Mouse (Mus musculus) thymus, adult 2 months (tissue): ENCODE measurements around the gene Apobec3. TPM values are rescaled to one million over a fixed set of nuclear protein-coding genes. Genes with fewer than 3 reads are reported as not detected.

Experiments used
- DNase-seq: peaks from one replicate; pipeline ENCODE4 v3.0.0; 2021
- H3K27ac ChIP-seq: fragments of 200-500 bp; 2 replicates; pipeline ENCODE4 v1.5.1; 2012; ENCODE audit warnings: low read length, control low read depth; ENCODE audit not compliant: control insufficient read depth, insufficient read depth
- H3K27me3 ChIP-seq: fragments of 200-500 bp; 2 replicates; pipeline ENCODE4 v1.6.1; 2012; ENCODE audit warnings: mild to moderate bottlenecking, low read length, moderate library complexity, mixed read lengths; ENCODE audit not compliant: control insufficient read depth, insufficient read depth
- H3K36me3 ChIP-seq: fragments of 200-500 bp; 2 replicates; pipeline ENCODE4 v1.6.1; 2012; ENCODE audit warnings: mild to moderate bottlenecking, low read length, moderate library complexity; ENCODE audit not compliant: control insufficient read depth, insufficient read depth
- H3K4me1 ChIP-seq: fragments of 200-500 bp; replicated peaks from 2 replicates; pipeline ENCODE4 v1.6.1; 2012; ENCODE audit warnings: low read length; ENCODE audit not compliant: control insufficient read depth, insufficient read depth
- H3K4me3 ChIP-seq: fragments of 200-500 bp; 2 replicates; pipeline ENCODE4 v1.5.1; 2012; ENCODE audit warnings: mild to moderate bottlenecking, low read length, control low read depth, moderate library complexity; ENCODE audit not compliant: control insufficient read depth, insufficient read depth
- CTCF ChIP-seq: fragments of 200-500 bp; IDR thresholded peaks from 2 replicates; pipeline ENCODE4 v1.5.1; 2012; ENCODE audit warnings: mild to moderate bottlenecking, control low read depth, low read length, moderate library complexity, borderline replicate concordance; ENCODE audit not compliant: control insufficient read depth, poor library complexity, insufficient read depth; ENCODE audit errors: extremely low read depth
- POLR2A ChIP-seq: fragments of 200-500 bp; IDR thresholded peaks from 2 replicates; pipeline ENCODE4 v1.6.1; 2012; ENCODE audit warnings: mild to moderate bottlenecking, low read length, control low read depth, moderate library complexity; ENCODE audit not compliant: control insufficient read depth, poor library complexity, insufficient read depth; ENCODE audit errors: extremely low read depth
- WGBS: fragments of 180-500 bp; shearing (Covaris S2); methylation state at CpG from one replicate; pipeline ENCODE4 v1.1.7; 2018; 5-methylcytosine and 5-hydroxymethylcytosine counted together
- polyA plus RNA-seq: library from polyadenylated mRNA; depleted of rRNA; stranded (reverse); fragments of >200 nt; gene quantifications from 2 replicates; pipeline ENCODE4 v1.2.3, GENCODE M21; 2012; rRNA removed

Apobec3 gene
- polyA plus RNA-seq = 92.3 and 98.5 TPM in 2 replicates

GRCm38 (mm10) chr15:79891436-79892212 lies at the start of gene Apobec3:
Gene Apobec3 (plus strand): TSS chr15:79891659.
- peak; percentile 86 for DNase-seq
- Histone ChIP-seq H3K27ac (peak within 1 kb of the TSS; percentile 93), H3K27me3 (no peaks in the 10 kb centered on the region), H3K4me1 (peaks cover 32% of the 10 kb centered on the region), H3K36me3 (peaks cover 6% of the 10 kb centered on the region; the same call in 1 of the 2 replicates), H3K4me3 (peak within 1 kb of the TSS; percentile 91)
- TF ChIP-seq CTCF (peak; percentile 83; the same call in 1 of the 2 replicates), POLR2A (no peak)
- WGBS = under 1% methylated on average over 20 of the region's 20 CpGs

- no peak for TF ChIP-seq CTCF
- TF ChIP-seq POLR2A = no peak
- H3K27me3 ChIP-seq = no peaks in the 10 kb centered on the region
- H3K4me3 ChIP-seq = no peak overlapping the region
- DNase-seq = no peak
- no peaks in the 10 kb centered on the region for H3K36me3 ChIP-seq
- H3K27ac ChIP-seq = no peak overlapping the region
- 97% methylated on average over 3 of the region's 3 CpGs for WGBS
- H3K4me1 ChIP-seq = no peaks in the 10 kb centered on the region
Observed at GRCm38 (mm10) chr15:79842985-79843384, 48.5 kb upstream of the Apobec3 start.

- Histone ChIP-seq H3K4me1 (no peaks in the 10 kb centered on the region), H3K27me3 (no peaks in the 10 kb centered on the region), H3K4me3 (no peak overlapping the region), H3K27ac (no peak overlapping the region), H3K36me3 (no peaks in the 10 kb centered on the region)
- no peak for DNase-seq
- TF ChIP-seq POLR2A = no peak
- no peak for TF ChIP-seq CTCF
- 95% methylated on average over 4 of the region's 4 CpGs for WGBS
Observed at GRCm38 (mm10) chr15:79845986-79846385, 45.5 kb upstream of the Apobec3 start.

- no peaks in the 10 kb centered on the region for H3K36me3 ChIP-seq
- WGBS = 69% methylated on average over 5 of the region's 5 CpGs
- H3K27me3 ChIP-seq = no peaks in the 10 kb centered on the region
- TF ChIP-seq POLR2A (no peak), CTCF (no peak)
- H3K4me1 ChIP-seq = no peaks in the 10 kb centered on the region
- H3K4me3 ChIP-seq = no peak overlapping the region
- H3K27ac ChIP-seq = no peak overlapping the region
- DNase-seq = no peak
Observed at GRCm38 (mm10) chr15:79847100-79847499, 44.4 kb upstream of the Apobec3 start.

- WGBS = 84% methylated on average over 2 of the region's 2 CpGs
- Histone ChIP-seq H3K4me3 (no peak overlapping the region), H3K36me3 (no peaks in the 10 kb centered on the region), H3K27me3 (no peaks in the 10 kb centered on the region), H3K4me1 (no peaks in the 10 kb centered on the region), H3K27ac (no peak overlapping the region)
- TF ChIP-seq POLR2A (no peak), CTCF (no peak)
- no peak for DNase-seq
Observed at GRCm38 (mm10) chr15:79850143-79850542, 41.3 kb upstream of the Apobec3 start.

- no peaks in the 10 kb centered on the region for H3K4me1 ChIP-seq
- H3K27ac ChIP-seq = no peak overlapping the region
- no peaks in the 10 kb centered on the region for H3K36me3 ChIP-seq
- H3K27me3 ChIP-seq = no peaks in the 10 kb centered on the region
- no peak overlapping the region for H3K4me3 ChIP-seq
- 86% methylated on average over 5 of the region's 5 CpGs for WGBS
- TF ChIP-seq POLR2A (no peak), CTCF (no peak)
- no peak for DNase-seq
Observed at GRCm38 (mm10) chr15:79858979-79859378, 32.5 kb upstream of the Apobec3 start.

- H3K4me1 ChIP-seq = no peaks in the 10 kb centered on the region
- no peak overlapping the region for H3K27ac ChIP-seq
- WGBS = 95% methylated on average over 9 of the region's 9 CpGs
- TF ChIP-seq POLR2A (no peak), CTCF (no peak)
- H3K36me3 ChIP-seq = no peaks in the 10 kb centered on the region
- H3K4me3 ChIP-seq = no peak overlapping the region
- DNase-seq = no peak
- no peaks in the 10 kb centered on the region for H3K27me3 ChIP-seq
Observed at GRCm38 (mm10) chr15:79859821-79860220, 31.6 kb upstream of the Apobec3 start.
